Mouse (Mus musculus): ENCODE data around the gene Stat5b. TPM values are rescaled to one million over a fixed set of nuclear protein-coding genes. Genes with fewer than 3 reads are reported as not detected.

Stat5b gene
- polyA plus RNA-seq (2012) = 0.67 and 0.90 TPM in 2 replicates

DNA sequence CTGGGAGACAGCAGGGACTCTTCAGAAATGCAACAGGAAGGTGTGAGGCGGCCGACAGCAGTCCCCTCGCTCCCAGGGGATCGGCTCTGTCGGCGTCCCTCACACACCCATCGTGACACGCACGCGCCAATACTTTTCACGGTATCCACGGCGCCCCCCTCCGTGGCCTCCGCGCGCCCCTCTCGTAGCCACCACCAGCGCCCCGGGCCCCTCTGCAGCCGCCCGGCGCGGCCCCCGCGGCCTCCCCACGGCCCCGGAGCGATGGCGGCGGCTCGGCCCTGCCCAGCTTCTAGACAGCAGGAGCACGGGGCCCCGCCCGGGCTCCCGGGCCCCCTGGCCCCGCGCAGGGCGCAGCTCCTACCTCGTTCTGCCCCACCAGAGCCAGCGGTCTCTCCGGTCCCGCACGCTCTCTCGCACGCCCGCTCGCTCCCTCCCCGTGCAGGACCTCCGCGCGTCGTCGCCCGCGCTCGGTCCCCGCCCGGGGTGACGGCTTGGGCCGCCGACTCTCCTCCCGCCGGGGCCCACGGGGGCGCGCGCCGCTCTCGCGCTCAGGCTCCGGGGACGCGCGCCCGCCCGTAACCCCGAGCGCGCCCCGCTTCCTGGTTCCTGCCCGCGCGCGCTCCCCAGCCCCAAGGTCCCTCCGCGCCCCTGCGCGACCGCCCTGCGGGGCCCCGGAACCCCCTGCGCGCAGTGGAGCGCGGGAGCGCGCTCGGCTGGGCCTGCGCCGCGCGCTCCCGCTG lies at the start of gene Stat5b:
Gene Stat5b, minus strand, starts transcription at position 687 of the 740 bp plus-strand sequence.
- Histone ChIP-seq H3K9me3 (ENCODE audit: control insufficient read depth, low read length) (no peaks in the 10 kb centered on the region), H3K4me1 (ENCODE audit: control insufficient read depth) (peaks cover 42% of the 10 kb centered on the region), H3K27me3 (ENCODE audit: control insufficient read depth) (peaks cover 40% of the 10 kb centered on the region), H3K4me3 (replicated peaks) (peak within 1 kb of the TSS; percentile 93), H3K36me3 (ENCODE audit: control insufficient read depth) (peaks cover 6% of the 10 kb centered on the region; the same call in 1 of the 2 replicates)
- TF ChIP-seq GATA1 (IDR thresholded peaks at IDR 0.05; ENCODE audit: low read length) = no peak
- no peak for TF ChIP-seq TAL1 (IDR thresholded peaks at IDR 0.05; ENCODE audit: low read length)

DNA sequence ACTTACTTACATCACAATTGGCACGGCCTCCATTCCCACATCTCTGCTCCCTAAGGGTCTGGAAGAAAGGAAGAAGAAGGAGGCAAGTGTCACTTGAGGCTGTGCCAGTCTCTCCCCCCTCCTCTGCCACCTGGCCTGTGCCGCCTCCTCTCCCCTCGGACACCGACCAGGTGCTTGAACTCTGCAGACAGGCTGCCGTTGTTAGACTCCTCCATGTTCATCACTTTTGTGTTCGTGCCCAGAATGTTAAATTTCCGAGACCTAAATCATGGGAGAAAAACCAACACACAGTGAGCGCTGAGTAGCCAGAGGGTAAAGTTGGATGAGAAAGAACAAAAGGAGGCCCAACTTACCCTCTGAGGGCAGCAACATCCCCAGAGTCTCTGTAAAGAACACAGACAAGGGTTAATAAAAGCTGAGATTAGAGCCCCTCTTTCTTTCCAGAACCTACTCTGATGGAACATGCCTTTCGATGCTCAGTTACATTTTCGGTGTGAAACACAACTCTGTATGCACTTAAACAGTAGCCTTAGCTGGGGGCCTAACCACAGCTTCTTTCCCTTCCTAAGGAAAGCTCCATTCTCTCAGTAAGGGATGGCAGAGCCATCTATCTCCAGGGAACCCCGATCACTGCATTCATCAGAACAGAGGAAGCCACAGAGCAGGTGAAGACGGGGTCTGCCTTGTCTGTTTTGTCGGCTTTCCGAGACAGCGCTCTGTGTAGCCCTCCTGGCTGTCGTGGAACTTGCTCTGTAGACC lies 48.1 kb upstream of the Stat5b start:
- Histone ChIP-seq H3K4me1 (ENCODE audit: control insufficient read depth) (peaks cover 11% of the 10 kb centered on the region), H3K36me3 (ENCODE audit: control insufficient read depth) (peaks cover 81% of the 10 kb centered on the region), H3K27me3 (ENCODE audit: control insufficient read depth) (no peaks in the 10 kb centered on the region), H3K9me3 (ENCODE audit: control insufficient read depth, low read length) (no peaks in the 10 kb centered on the region), H3K4me3 (replicated peaks) (no peak overlapping the region)
- no peak for TF ChIP-seq GATA1 (IDR thresholded peaks at IDR 0.05; ENCODE audit: low read length)
- TF ChIP-seq TAL1 (IDR thresholded peaks at IDR 0.05; ENCODE audit: low read length) = no peak

DNA sequence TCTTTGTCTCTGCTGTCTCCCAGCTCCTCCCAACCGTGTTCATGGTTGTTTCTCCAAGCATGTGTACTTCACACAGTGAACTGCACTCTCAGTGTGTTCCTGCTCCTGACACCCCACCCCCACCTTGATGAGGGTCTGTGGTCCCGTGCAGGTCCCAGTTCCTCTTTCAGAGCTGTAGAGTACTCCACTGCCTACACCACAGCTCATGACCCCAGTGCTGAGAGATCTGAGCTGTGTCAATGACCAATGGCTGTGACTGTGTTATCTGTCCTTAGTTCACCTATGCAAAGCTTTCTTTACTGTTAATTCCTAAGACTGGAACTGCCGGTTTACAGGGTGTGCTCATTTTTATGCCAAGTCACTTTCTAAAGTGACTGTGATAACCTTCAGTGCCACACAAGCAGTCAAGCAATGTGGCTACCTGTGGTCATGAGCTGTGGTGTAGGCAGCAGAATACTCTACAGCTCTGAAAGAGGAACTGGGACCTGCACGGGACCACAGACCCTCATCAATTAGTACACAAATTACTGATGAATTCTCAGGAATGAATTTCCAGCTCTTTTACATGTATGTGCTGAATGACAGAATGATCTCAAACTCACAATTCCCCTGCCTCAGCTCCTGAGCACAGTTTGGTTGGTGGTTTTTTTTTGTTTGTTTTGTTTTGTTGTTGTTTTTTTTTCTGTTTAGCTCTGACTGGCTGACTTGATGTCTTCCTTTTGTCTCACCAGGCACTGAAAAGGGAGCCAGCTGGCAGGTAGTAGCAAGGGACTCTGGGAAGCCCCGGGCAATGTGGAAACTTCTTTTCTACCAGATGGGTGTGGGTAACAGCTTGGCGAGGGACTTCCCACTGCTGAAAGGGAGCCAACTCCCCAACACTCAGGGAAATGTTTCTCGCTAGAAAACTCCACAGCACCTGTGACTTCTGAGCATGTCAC lies 47.0 kb upstream of the Stat5b start:
- TF ChIP-seq GATA1 (IDR thresholded peaks at IDR 0.05; ENCODE audit: low read length) = no peak
- no peak for TF ChIP-seq TAL1 (IDR thresholded peaks at IDR 0.05; ENCODE audit: low read length)
- no peak overlapping the region for H3K4me3 ChIP-seq (replicated peaks)
- H3K27me3 ChIP-seq (ENCODE audit: control insufficient read depth) = no peaks in the 10 kb centered on the region
- peaks cover 21% of the 10 kb centered on the region for H3K4me1 ChIP-seq (ENCODE audit: control insufficient read depth)
- H3K36me3 ChIP-seq (ENCODE audit: control insufficient read depth) = peaks cover 82% of the 10 kb centered on the region
- H3K9me3 ChIP-seq (ENCODE audit: control insufficient read depth, low read length) = no peaks in the 10 kb centered on the region

DNA sequence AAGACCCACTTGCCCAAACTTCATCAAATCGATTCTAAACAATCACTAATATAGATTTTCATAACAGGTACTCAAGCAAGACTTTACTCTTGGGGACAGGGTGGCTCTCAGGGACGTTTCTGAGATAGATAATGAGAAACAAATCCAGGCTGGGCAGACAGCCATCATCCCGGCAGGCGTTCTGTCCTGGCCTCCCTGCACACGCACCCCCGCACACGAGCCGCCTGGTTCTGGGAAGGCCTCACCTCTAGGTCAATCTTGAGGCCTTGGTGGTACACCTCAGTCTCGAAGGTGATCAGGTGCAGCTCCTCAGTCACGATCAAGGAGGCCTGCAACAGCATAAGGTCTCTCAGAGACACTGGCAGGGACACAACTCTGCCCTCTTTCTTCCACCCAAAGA lies 45.6 kb upstream of the Stat5b start:
- H3K4me1 ChIP-seq (ENCODE audit: control insufficient read depth) = peaks cover 36% of the 10 kb centered on the region
- H3K4me3 ChIP-seq (replicated peaks) = no peak overlapping the region
- H3K9me3 ChIP-seq (ENCODE audit: control insufficient read depth, low read length) = no peaks in the 10 kb centered on the region
- TF ChIP-seq TAL1 (IDR thresholded peaks at IDR 0.05; ENCODE audit: low read length) (no peak), GATA1 (IDR thresholded peaks at IDR 0.05; ENCODE audit: low read length) (no peak)
- no peaks in the 10 kb centered on the region for H3K27me3 ChIP-seq (ENCODE audit: control insufficient read depth)
- peaks cover 75% of the 10 kb centered on the region for H3K36me3 ChIP-seq (ENCODE audit: control insufficient read depth)

DNA sequence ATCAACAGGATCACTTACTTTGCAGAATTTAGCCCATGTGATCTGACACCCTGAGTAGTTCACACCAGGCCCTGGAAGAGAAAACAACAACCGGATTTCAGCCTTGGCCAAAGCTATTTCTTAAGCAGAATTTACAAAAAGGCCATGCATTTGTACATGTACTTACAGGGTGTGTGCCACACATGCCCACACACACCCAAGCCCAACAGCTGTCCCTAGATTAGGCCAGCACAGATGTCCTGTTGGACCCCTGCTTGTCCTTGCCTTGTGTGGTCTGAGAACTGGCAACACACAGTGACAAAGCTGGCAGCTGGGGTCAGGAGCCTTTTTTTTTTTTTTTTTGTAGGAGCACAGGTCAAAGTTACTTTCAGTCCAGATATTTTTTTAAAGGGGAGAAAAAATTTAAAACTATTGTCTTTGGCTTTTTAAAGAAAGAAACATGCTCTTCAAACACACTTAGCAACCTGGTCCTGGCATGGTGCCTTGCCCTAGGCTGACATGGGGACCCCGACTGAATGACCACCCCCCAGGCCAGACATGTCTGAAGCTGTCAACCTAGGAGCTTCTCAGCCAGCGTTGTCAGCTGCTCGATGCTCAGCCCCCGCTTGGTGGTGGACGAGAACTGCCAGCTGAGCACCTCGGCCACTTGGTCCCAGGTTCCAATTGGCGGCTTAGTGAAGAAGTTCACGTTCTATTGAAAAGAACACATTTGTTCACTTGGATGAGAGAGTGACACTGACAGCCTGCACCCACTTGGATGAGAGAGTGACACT lies 43.8 kb upstream of the Stat5b start:
- H3K4me3 ChIP-seq (replicated peaks) = no peak overlapping the region
- H3K4me1 ChIP-seq (ENCODE audit: control insufficient read depth) = peaks cover 53% of the 10 kb centered on the region
- H3K9me3 ChIP-seq (ENCODE audit: control insufficient read depth, low read length) = no peaks in the 10 kb centered on the region
- H3K36me3 ChIP-seq (ENCODE audit: control insufficient read depth) = peaks cover 81% of the 10 kb centered on the region
- H3K27me3 ChIP-seq (ENCODE audit: control insufficient read depth) = no peaks in the 10 kb centered on the region
- TF ChIP-seq GATA1 (IDR thresholded peaks at IDR 0.05; ENCODE audit: low read length) = no peak
- no peak for TF ChIP-seq TAL1 (IDR thresholded peaks at IDR 0.05; ENCODE audit: low read length)

DNA sequence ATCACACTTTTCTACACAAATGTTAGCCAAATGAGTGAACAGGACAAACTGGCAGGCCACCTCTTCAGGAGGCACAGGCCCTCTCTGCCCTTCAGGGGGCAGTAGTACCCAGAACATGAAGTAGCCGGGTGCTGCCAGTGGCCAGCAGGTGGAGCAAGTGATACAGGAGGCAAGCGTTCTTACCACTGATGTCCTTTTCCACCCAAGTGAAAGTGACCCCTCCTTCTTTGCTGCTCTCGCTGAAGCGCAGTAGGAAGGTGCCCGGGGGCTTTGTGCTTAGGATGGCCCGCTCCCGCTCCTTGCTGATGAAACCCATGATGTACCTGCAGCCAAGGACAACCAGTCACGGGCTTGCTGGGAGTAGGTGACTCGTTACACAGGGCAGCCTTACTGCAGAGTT lies 43.0 kb upstream of the Stat5b start:
- H3K4me3 ChIP-seq (replicated peaks) = peak overlapping the region; percentile 15
- TF ChIP-seq GATA1 (IDR thresholded peaks at IDR 0.05; ENCODE audit: low read length) = no peak
- TF ChIP-seq TAL1 (IDR thresholded peaks at IDR 0.05; ENCODE audit: low read length) = no peak
- no peaks in the 10 kb centered on the region for H3K27me3 ChIP-seq (ENCODE audit: control insufficient read depth)
- peaks cover 81% of the 10 kb centered on the region for H3K36me3 ChIP-seq (ENCODE audit: control insufficient read depth)
- no peaks in the 10 kb centered on the region for H3K9me3 ChIP-seq (ENCODE audit: control insufficient read depth, low read length)
- H3K4me1 ChIP-seq (ENCODE audit: control insufficient read depth) = peaks cover 61% of the 10 kb centered on the region

DNA sequence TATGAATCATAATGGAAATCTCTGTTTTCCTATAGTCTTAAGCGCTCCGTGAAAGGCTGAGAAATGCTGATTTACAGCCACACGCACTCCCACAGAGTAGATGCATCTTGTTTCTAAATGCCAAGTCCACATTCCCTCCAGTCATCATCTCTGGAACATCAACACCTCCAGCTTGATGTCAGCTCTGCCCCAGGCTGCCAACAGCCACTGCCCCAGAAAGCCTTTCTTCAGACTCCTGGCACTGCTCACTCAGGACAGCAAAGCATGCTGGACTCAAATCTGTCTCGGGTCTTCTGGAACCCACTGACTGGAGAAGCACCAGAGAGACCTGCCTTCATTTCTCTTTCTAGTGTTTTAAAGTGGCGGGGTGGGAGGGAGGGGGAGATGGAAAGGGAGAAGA lies 41.9 kb upstream of the Stat5b start:
- Histone ChIP-seq H3K9me3 (ENCODE audit: control insufficient read depth, low read length) (no peaks in the 10 kb centered on the region), H3K4me1 (ENCODE audit: control insufficient read depth) (peaks cover 71% of the 10 kb centered on the region), H3K4me3 (replicated peaks) (no peak overlapping the region), H3K27me3 (ENCODE audit: control insufficient read depth) (no peaks in the 10 kb centered on the region), H3K36me3 (ENCODE audit: control insufficient read depth) (peaks cover 81% of the 10 kb centered on the region)
- no peak for TF ChIP-seq TAL1 (IDR thresholded peaks at IDR 0.05; ENCODE audit: low read length)

Data from erythroblast, embryonic 14.5 days (primary cell).